Mouse (Mus musculus) adrenal gland, postnatal 0 days (tissue): ENCODE results near the gene Cntf. TPM values are rescaled to one million over a fixed set of nuclear protein-coding genes. Genes with fewer than 3 reads are reported as not detected.

Source experiments
- polyA plus RNA-seq: library from polyadenylated mRNA; unstranded; fragments of >200 nt; fragmentation: Nextera tagmentation; extraction: Ambion mirVana; gene quantifications from 2 replicates; pipeline ENCODE4 v1.2.1, GENCODE M21; 2015

The Cntf gene
- 0.43 and 0.69 TPM in 2 replicates for polyA plus RNA-seq

DNA sequence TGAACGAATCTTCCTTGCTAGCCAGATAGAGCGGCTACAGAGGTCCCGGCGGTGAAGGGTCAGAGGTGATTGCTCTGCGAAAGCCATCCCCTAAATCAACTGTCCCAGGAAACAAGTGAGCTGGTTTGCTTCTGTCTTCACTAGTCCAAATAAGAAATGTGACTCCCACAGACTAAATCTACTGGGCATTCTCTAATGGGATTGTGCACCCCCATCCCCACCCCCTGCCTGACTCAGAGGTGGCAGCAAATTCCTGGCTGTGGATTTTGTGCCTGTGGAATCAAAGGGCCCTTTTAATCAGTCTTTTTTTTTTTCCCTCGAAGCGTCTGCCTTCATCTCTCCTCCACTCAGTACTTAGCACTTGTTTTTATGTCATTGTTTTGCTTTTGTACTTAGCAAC, at the start of gene Cntf:
Gene Cntf (minus strand): TSS at position 325 of the 400 bp plus-strand sequence.

DNA sequence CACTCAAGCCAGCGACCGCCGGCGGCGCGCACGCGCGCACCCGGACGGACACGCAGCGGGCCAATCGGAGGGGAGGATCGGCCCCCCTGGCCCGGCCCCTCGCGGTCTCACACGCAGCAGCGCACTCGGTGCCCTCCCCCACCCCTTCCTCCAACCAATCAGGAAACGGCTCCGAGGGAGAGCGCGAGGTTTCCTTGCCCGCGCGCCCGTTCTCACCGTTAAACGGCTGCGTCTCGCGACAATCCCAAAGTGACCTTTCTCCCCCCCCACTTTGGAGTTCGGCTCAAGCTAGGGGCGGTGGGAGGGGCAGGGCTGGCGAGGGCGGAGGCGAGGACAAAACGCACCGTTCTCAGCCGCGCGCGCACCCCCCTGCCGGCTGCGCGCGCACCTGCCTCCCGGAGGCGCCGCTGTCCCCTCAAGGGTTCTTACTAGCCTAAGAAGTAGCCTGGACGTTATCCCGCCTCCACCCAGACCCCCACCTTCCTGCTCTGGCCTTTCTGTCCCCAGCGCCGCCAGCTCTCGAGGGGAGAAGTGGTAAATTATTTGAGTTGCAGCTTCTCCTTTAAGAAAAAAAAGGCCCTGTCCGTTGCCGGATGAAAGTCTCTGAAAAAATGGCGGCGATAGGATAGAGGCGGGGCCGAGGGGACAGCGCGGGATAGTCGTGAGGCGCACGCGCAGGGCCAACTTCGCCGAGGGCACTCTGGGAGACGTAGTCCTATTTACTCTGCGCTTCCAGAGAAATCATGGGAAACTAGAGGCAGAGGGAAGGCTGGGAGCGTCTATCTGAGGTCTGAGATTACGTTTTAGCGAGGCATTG, 30.3 kb upstream of the Cntf start, which contains the start of the genes Zfp91 and Lpxn:
Gene Zfp91 (minus strand): TSS at position 616 of the 817 bp plus-strand sequence.
Gene Lpxn (plus strand): TSS at position 683 of the 817 bp plus-strand sequence.

Other genes starting within 250 kb of the Cntf start
- 9.0 and 9.4 TPM in 2 replicates for gene Fam111a, start 219.9 kb downstream of the Cntf start, polyA plus RNA-seq
- 5.5 and 10.4 TPM in 2 replicates for gene Gm4952, start 165.7 kb downstream of the Cntf start, polyA plus RNA-seq
- 0.15 and 0.47 TPM in 2 replicates for gene Glyat, start 132.3 kb downstream of the Cntf start, polyA plus RNA-seq
- not detected in 2 replicates for gene Olfr1442, start 95.2 kb downstream of the Cntf start, polyA plus RNA-seq
- not detected in 2 replicates for gene Olfr1443, start 87.5 kb downstream of the Cntf start, polyA plus RNA-seq
- gene Keg1, start 69.8 kb downstream of the Cntf start, polyA plus RNA-seq, result 0.69 and 0.88 TPM in 2 replicates
- gene Zfp91, start 30.5 kb upstream of the Cntf start, polyA plus RNA-seq, result 11.3 and 12.5 TPM in 2 replicates
- gene Lpxn, start 30.6 kb upstream of the Cntf start, polyA plus RNA-seq, result 3.7 and 5.1 TPM in 2 replicates
- not detected in 2 replicates for gene Gm5244, start 81.0 kb upstream of the Cntf start, polyA plus RNA-seq
- gene Olfr1444, start 91.7 kb upstream of the Cntf start, polyA plus RNA-seq, result not detected in 2 replicates
- gene Olfr1445, start 118.2 kb upstream of the Cntf start, polyA plus RNA-seq, result not detected in 2 replicates
- gene Olfr1446, start 127.9 kb upstream of the Cntf start, polyA plus RNA-seq, result not detected in 2 replicates
- not detected in 2 replicates for gene Olfr1447, start 138.1 kb upstream of the Cntf start, polyA plus RNA-seq
- gene Olfr1448, start 158.8 kb upstream of the Cntf start, polyA plus RNA-seq, result not detected in 2 replicates
- gene Olfr1449, start 165.2 kb upstream of the Cntf start, polyA plus RNA-seq, result not detected in 2 replicates
- gene Olfr1450, start 184.6 kb upstream of the Cntf start, polyA plus RNA-seq, result not detected in 2 replicates
- not detected in 2 replicates for gene Olfr1451, start 229.4 kb upstream of the Cntf start, polyA plus RNA-seq